Mouse (Mus musculus): ENCODE measurements around the gene Rasl2-9. TPM values are rescaled to one million over a fixed set of nuclear protein-coding genes. Genes with fewer than 3 reads are reported as not detected.

Rasl2-9 gene
- polyA plus RNA-seq, 1 experiment from 2014 or later: 0.88 TPM

GRCm38 (mm10) chr7:5108272-5108671 lies 17.5 kb downstream of the Rasl2-9 start:
- H3K9me3 ChIP-seq (ENCODE audit: low read length): no peaks in the 10 kb centered on the region
- no peak overlapping the region for H3K9ac ChIP-seq (replicated peaks; ENCODE audit: low read depth)
- no peaks in the 10 kb centered on the region for H3K36me3 ChIP-seq (ENCODE audit: insufficient read depth, low read length)
- 67% methylated on average over 4 of the region's 4 CpGs for WGBS
- no peaks in the 10 kb centered on the region; the same call in 1 of the 2 replicates for H3K4me1 ChIP-seq (ENCODE audit: insufficient read depth, low read depth, low read length)
- no peaks in the 10 kb centered on the region for H3K27me3 ChIP-seq (replicated peaks; ENCODE audit: insufficient read depth, low read length)
- no peak overlapping the region for H3K4me2 ChIP-seq (replicated peaks; ENCODE audit: low read depth, low read length)
- DNase-seq (ENCODE audit: low spot score) (no peak), ATAC-seq (no peak)
- TF ChIP-seq EP300 (IDR thresholded peaks at IDR 0.05): no peak
- TF ChIP-seq CTCF (IDR thresholded peaks at IDR 0.05): no peak
- H3K4me3 ChIP-seq (ENCODE audit: low read depth, low read length): no peak overlapping the region
- H3K27ac ChIP-seq (ENCODE audit: low read length): no peak overlapping the region

- no peaks in the 10 kb centered on the region for H3K9me3 ChIP-seq (ENCODE audit: low read length)
- no peak overlapping the region for H3K4me3 ChIP-seq (ENCODE audit: low read depth, low read length)
- H3K4me2 ChIP-seq (replicated peaks; ENCODE audit: low read depth, low read length): no peak overlapping the region
- H3K27ac ChIP-seq (ENCODE audit: low read length): no peak overlapping the region
- TF ChIP-seq CTCF (IDR thresholded peaks at IDR 0.05) (no peak), EP300 (IDR thresholded peaks at IDR 0.05) (no peak)
- DNase-seq (ENCODE audit: low spot score): no peak
- no peaks in the 10 kb centered on the region for H3K27me3 ChIP-seq (replicated peaks; ENCODE audit: insufficient read depth, low read length)
- no peak for ATAC-seq
- no peaks in the 10 kb centered on the region for H3K4me1 ChIP-seq (ENCODE audit: insufficient read depth, low read depth, low read length)
- 85% methylated on average over 2 of the region's 2 CpGs for WGBS
- H3K36me3 ChIP-seq (ENCODE audit: insufficient read depth, low read length): peaks cover 4% of the 10 kb centered on the region; the same call in 1 of the 2 replicates
- H3K9ac ChIP-seq (replicated peaks; ENCODE audit: low read depth): no peak overlapping the region
These were observed 23.2 kb downstream of the Rasl2-9 start for GRCm38 (mm10) chr7:5102564-5102963.

GRCm38 (mm10) chr7:5101066-5101663 lies 24.6 kb downstream of the Rasl2-9 start:
- no peaks in the 10 kb centered on the region for H3K9me3 ChIP-seq (ENCODE audit: low read length)
- H3K27ac ChIP-seq (ENCODE audit: low read length): no peak overlapping the region
- no peak overlapping the region for H3K4me2 ChIP-seq (replicated peaks; ENCODE audit: low read depth, low read length)
- H3K4me3 ChIP-seq (ENCODE audit: low read depth, low read length): no peak overlapping the region
- 68% methylated on average over 10 of the region's 10 CpGs for WGBS
- DNase-seq (ENCODE audit: low spot score): peak; percentile 65
- no peak overlapping the region for H3K9ac ChIP-seq (replicated peaks; ENCODE audit: low read depth)
- TF ChIP-seq EP300 (IDR thresholded peaks at IDR 0.05) (no peak), CTCF (IDR thresholded peaks at IDR 0.05) (no peak)
- H3K27me3 ChIP-seq (replicated peaks; ENCODE audit: insufficient read depth, low read length): no peaks in the 10 kb centered on the region
- peak; percentile 36 for ATAC-seq
- H3K4me1 ChIP-seq (ENCODE audit: insufficient read depth, low read depth, low read length): no peaks in the 10 kb centered on the region
- peaks cover 11% of the 10 kb centered on the region; the same call in 1 of the 2 replicates for H3K36me3 ChIP-seq (ENCODE audit: insufficient read depth, low read length)

GRCm38 (mm10) chr7:5099796-5100195 lies 26.0 kb downstream of the Rasl2-9 start:
- DNase-seq (ENCODE audit: low spot score) (no peak), ATAC-seq (no peak)
- H3K9me3 ChIP-seq (ENCODE audit: low read length): no peaks in the 10 kb centered on the region
- H3K9ac ChIP-seq (replicated peaks; ENCODE audit: low read depth): no peak overlapping the region
- no peaks in the 10 kb centered on the region for H3K27me3 ChIP-seq (replicated peaks; ENCODE audit: insufficient read depth, low read length)
- H3K4me1 ChIP-seq (ENCODE audit: insufficient read depth, low read depth, low read length): no peaks in the 10 kb centered on the region
- H3K4me2 ChIP-seq (replicated peaks; ENCODE audit: low read depth, low read length): no peak overlapping the region
- TF ChIP-seq EP300 (IDR thresholded peaks at IDR 0.05) (no peak), CTCF (IDR thresholded peaks at IDR 0.05) (no peak)
- no peak overlapping the region for H3K4me3 ChIP-seq (ENCODE audit: low read depth, low read length)
- H3K36me3 ChIP-seq (ENCODE audit: insufficient read depth, low read length): peaks cover 22% of the 10 kb centered on the region
- no peak overlapping the region for H3K27ac ChIP-seq (ENCODE audit: low read length)
- WGBS: 70% methylated on average over 3 of the region's 3 CpGs

DNA sequence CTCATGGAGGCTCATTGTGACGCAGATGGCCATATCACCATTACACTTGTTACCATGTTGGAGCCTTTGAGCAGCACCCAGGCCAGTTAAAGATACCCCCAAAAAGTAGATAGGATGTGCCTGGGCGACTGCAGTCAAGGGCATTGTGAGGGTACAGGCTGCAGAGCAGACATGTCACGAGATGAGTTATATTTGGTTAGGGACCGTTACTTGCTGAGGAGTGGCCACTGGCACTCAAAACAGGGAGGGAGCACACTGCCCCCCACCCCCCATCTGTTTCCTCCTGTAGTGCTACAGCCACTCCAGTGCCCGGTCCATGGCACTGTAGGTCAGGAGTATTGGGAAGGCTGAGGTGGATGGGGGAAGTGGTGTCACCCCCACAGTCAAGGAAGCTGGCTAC lies 27.0 kb downstream of the Rasl2-9 start:
- no peak overlapping the region for H3K4me3 ChIP-seq (ENCODE audit: low read depth, low read length)
- TF ChIP-seq CTCF (IDR thresholded peaks at IDR 0.05): no peak
- TF ChIP-seq EP300 (IDR thresholded peaks at IDR 0.05): no peak
- no peak overlapping the region for H3K27ac ChIP-seq (ENCODE audit: low read length)
- no peaks in the 10 kb centered on the region for H3K4me1 ChIP-seq (ENCODE audit: insufficient read depth, low read depth, low read length)
- peaks cover 27% of the 10 kb centered on the region for H3K36me3 ChIP-seq (ENCODE audit: insufficient read depth, low read length)
- H3K9ac ChIP-seq (replicated peaks; ENCODE audit: low read depth): no peak overlapping the region
- no peaks in the 10 kb centered on the region for H3K27me3 ChIP-seq (replicated peaks; ENCODE audit: insufficient read depth, low read length)
- 90% methylated on average over 5 of the region's 5 CpGs for WGBS
- no peak for DNase-seq (ENCODE audit: low spot score)
- no peaks in the 10 kb centered on the region for H3K9me3 ChIP-seq (ENCODE audit: low read length)
- no peak overlapping the region for H3K4me2 ChIP-seq (replicated peaks; ENCODE audit: low read depth, low read length)
- ATAC-seq: no peak

DNA sequence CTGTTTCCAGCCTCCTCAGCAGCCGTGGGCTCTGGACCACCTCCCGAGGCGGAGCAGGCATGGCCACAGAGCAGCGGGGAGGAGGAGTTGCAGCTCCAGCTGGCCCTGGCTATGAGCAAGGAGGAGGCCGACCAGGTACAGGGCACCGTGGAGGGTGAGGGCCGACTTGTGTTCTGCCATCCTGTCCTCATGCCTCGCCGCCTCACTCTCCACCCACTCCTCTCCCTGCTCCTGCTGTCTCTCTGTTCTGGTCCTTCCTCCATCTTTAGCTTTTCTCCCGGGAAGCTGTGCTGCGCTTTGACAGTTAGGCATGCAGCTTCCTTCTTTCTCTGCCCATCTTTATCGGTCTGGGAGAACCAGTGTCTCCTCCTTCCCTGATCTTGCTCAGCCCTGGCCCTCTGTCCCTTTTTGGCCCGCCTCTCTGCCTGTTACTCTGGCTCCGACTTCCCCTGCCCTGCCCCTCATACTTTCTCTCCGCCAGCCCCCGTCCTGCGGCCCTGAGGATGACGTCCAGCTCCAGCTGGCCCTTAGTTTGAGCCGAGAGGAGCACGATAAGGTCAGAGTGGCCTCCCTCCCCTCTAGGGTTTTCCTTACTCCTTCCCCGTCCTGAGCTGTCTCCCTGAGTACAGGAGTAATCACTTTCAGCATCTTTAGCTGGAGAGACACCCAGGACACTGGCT lies 32.8 kb downstream of the Rasl2-9 start:
- H3K4me1 ChIP-seq (ENCODE audit: insufficient read depth, low read depth, low read length): no peaks in the 10 kb centered on the region
- TF ChIP-seq CTCF (IDR thresholded peaks at IDR 0.05) (no peak), EP300 (IDR thresholded peaks at IDR 0.05) (no peak)
- no peak overlapping the region for H3K4me2 ChIP-seq (replicated peaks; ENCODE audit: low read depth, low read length)
- H3K27me3 ChIP-seq (replicated peaks; ENCODE audit: insufficient read depth, low read length): no peaks in the 10 kb centered on the region
- 81% methylated on average over 21 of the region's 21 CpGs for WGBS
- ATAC-seq: no peak
- H3K9me3 ChIP-seq (ENCODE audit: low read length): no peaks in the 10 kb centered on the region
- H3K9ac ChIP-seq (replicated peaks; ENCODE audit: low read depth): no peak overlapping the region
- H3K36me3 ChIP-seq (ENCODE audit: insufficient read depth, low read length): peaks cover 48% of the 10 kb centered on the region
- H3K4me3 ChIP-seq (ENCODE audit: low read depth, low read length): no peak overlapping the region
- H3K27ac ChIP-seq (ENCODE audit: low read length): no peak overlapping the region
- no peak for DNase-seq (ENCODE audit: low spot score)
